9 mouse cellular contexts compared by ENCODE assay signal in genomic region chr19:29924638-29925258, GRCm38 (mm10). TPM values are rescaled to one million over a fixed set of nuclear protein-coding genes. Genes with fewer than 3 reads are reported as not detected.
A peak's percentile ranks its signal among the peaks of the same experiment; 100 is the strongest.
DNase-seq lines count a peak whose midpoint lies in the region; ATAC-seq lines count a peak whose summit lies in the region.
"Had no signal": no experiment of that assay in that cellular context is flagged by ENCODE, and none has a peak within 500 bp of the region (broad histone marks: within the 10 kb centered on the region; RNA-seq: fewer than 3 reads in every experiment).

TSS of gene Il33 (plus strand) at chr19:29925114.

- no peak for ATAC-seq in cerebellum, adult (ENCODE audit: insufficient number of reproducible peaks, low FRiP score, low TSS enrichment)

- intact Hi-C loops in left cerebral cortex, postnatal 10 days (cut with DNase I) = no loop called here

- DNase-seq in cerebellum, adult 11-12 months = peak; percentile 4
- peak; percentile 63 for DNase-seq in adrenal gland, postnatal 14 days
- peak; percentile 30 to 36 for DNase-seq in gastrocnemius, adult 8-10 months (ENCODE audit: low spot score in 2 of 2)
- DNase-seq in kidney, adult 18-20 months = peak; percentile 71
- peak; percentile 61 to 76 for DNase-seq in left cerebral cortex, postnatal 10 days (ENCODE audit: extremely low spot score in 1 of 2, low spot score in 2 of 2)
- peak; percentile 73 for DNase-seq in right cerebral cortex, adult 18-20 months
- no peak for DNase-seq in spleen, postnatal 10 days (ENCODE audit: low spot score in 2 of 2)

RNA-seq across cellular contexts. Expression of gene Il33, which starts in this region (rescaled TPM):
- 12.7 and 16.9 TPM in 2 replicates for total RNA-seq in adrenal gland, postnatal 14 days (2021)
- 1 to 10 TPM; 3.3 to 6.4 (median 5.3) TPM for total RNA-seq in gastrocnemius, adult 8-10 months (2022)
- total RNA-seq in left cerebral cortex, postnatal 10 days (2021) = 1 to 10 TPM; 5.8 to 6.2 TPM
- total RNA-seq: common myeloid progenitor, adult 5-6 weeks had no signal

Comparison
In these comparisons a context has a peak if more than half of its experiments do, and no peak if none do; other contexts are left out.
1. DNase-seq: peak in cerebellum, adult 11-12 months (single experiment), adrenal gland, postnatal 14 days (single experiment), gastrocnemius, adult 8-10 months (2 of 2), kidney, adult 18-20 months (single experiment), left cerebral cortex, postnatal 10 days (2 of 2) and right cerebral cortex, adult 18-20 months (single experiment); none in spleen, postnatal 10 days (0 of 2).